Mouse (Mus musculus): ENCODE measurements around the gene Gm48551.

The Gm48551 gene

GRCm38 (mm10) chr10:81418216-81419070 lies 34.2 kb downstream of the Gm48551 start:
- DNase-seq (ENCODE audit: low spot score): no peak

- DNase-seq (ENCODE audit: low spot score): no peak
Observed at GRCm38 (mm10) chr10:81419111-81419928, 35.1 kb downstream of the Gm48551 start.

- no peak for DNase-seq (ENCODE audit: low spot score)
Observed at GRCm38 (mm10) chr10:81420191-81420767, 36.0 kb downstream of the Gm48551 start.

GRCm38 (mm10) chr10:81421041-81421796 lies 37.0 kb downstream of the Gm48551 start:
- no peak for DNase-seq (ENCODE audit: low spot score)

GRCm38 (mm10) chr10:81421797-81422100 lies 37.5 kb downstream of the Gm48551 start:
- no peak for DNase-seq (ENCODE audit: low spot score)

GRCm38 (mm10) chr10:81422191-81422590 lies 37.9 kb downstream of the Gm48551 start:
- no peak for DNase-seq (ENCODE audit: low spot score)

GRCm38 (mm10) chr10:81422661-81423217 lies 38.5 kb downstream of the Gm48551 start:
- DNase-seq (ENCODE audit: low spot score): no peak

- peak; percentile 3 for DNase-seq (ENCODE audit: low spot score)
Observed at GRCm38 (mm10) chr10:81423476-81424245, 39.4 kb downstream of the Gm48551 start.

GRCm38 (mm10) chr10:81424246-81425051 lies 40.2 kb downstream of the Gm48551 start:
- DNase-seq (ENCODE audit: low spot score): peak; percentile 27

- peak; percentile 18 for DNase-seq (ENCODE audit: low spot score)
Observed at GRCm38 (mm10) chr10:81425236-81425850, 41.1 kb downstream of the Gm48551 start.

- peak; percentile 11 for DNase-seq (ENCODE audit: low spot score)
Observed at GRCm38 (mm10) chr10:81426081-81426671, 41.9 kb downstream of the Gm48551 start.

- peak; percentile 50 for DNase-seq (ENCODE audit: low spot score)
Observed at GRCm38 (mm10) chr10:81426897-81427296, 42.6 kb downstream of the Gm48551 start.

GRCm38 (mm10) chr10:81427327-81427726 lies 43.1 kb downstream of the Gm48551 start:
- DNase-seq (ENCODE audit: low spot score): peak; percentile 8

- peak; percentile 28 for DNase-seq (ENCODE audit: low spot score)
Observed at GRCm38 (mm10) chr10:81427804-81428506, 43.7 kb downstream of the Gm48551 start.

- DNase-seq (ENCODE audit: low spot score): peak; percentile 9
Observed at GRCm38 (mm10) chr10:81428507-81428870, 44.2 kb downstream of the Gm48551 start.

- peak; percentile 29 for DNase-seq (ENCODE audit: low spot score)
Observed at GRCm38 (mm10) chr10:81429092-81429491, 44.8 kb downstream of the Gm48551 start.

GRCm38 (mm10) chr10:81429605-81430061 lies 45.4 kb downstream of the Gm48551 start:
- peak; percentile 82 for DNase-seq (ENCODE audit: low spot score)

GRCm38 (mm10) chr10:81430141-81430830 lies 46.0 kb downstream of the Gm48551 start:
- peak; percentile 84 for DNase-seq (ENCODE audit: low spot score)

Data from layer of hippocampus, adult 11-12 months (tissue).